Mouse (Mus musculus): Measurements from ENCODE around the gene Lin37.

The Lin37 gene

DNA sequence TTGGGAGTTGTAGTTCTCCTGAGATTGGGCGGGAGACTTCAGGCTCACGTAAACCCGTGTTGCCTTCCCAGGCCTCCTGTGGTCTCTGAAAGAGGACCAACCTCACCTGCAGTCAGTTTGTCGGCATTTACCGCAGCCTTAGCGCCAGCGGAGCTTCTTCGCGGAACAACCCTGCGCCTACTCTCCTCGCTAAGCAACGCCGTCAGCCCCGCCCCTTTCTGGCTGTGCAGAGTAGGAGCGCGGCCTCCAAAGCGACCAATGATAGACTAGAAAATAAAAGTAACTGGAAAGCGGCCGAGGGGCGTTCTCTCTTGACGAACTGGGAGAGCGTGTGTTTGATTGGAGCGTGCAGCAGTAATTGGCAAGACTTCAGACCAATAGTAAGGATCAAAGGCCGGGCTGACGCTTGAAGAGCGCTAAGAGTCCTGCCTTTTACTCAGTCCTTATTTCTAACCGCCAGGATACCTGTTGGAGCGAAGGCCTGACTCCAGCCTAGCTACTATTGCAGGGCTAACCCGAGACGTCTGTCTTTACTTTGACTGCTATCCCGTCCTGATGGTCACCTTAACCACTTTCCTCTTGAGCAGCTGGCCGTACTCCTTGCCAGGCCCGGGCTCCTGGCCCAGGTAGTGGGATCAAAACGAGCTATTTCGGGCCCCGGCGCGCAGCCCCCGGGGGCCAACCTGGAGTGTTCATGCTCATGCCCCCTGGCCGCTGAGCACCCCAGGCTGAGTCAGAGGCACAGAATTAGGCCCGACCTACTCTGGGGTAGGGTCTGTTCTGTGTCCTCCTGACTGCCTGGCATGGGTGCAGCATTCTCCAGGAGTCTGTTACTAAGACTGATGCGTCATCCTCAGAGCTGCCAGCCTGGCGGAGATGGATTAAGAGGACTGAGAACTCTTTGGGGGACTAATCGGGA, 7.3 kb downstream of the Lin37 start, which contains the start of the genes Hspb6 and Proser3:
Hspb6 (plus strand) TSS at position 77 of the 919 bp plus-strand sequence.
Proser3 (minus strand) TSS at position 198 of the 919 bp plus-strand sequence.
- peak; percentile 99 for DNase-seq

DNA sequence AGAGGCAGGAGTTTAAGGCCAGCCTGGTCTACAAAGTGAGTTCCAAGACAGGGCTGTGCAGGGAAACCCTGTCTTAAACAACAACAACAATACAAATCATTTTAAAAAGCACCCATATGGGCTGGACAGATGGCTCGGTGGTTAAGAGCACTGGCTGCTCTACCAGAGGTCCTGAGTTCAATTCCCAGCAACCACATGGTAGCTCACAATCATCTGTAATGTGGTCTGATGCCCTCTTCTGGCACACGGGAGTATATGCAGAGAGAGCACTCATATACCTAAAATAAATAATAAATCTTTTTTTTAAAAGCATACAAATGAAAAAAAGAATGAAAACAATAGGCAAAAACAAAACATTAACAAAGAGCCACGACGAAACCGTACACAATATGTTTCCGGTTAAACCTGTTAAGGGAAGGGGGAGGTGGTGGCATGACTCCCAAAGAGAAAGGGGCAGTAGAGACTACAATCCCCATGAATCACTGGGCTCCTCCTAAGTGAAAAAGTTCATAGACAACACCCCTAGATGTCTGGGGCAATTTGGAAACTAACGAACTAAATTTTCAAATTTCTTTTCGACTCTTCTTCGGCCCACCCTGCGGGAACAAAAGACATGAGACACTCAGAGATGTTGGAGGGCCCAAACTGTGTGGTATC, 8.1 kb downstream of the Lin37 start:
- peak in 1 of 2 experiments; percentile 67 for DNase-seq

DNA sequence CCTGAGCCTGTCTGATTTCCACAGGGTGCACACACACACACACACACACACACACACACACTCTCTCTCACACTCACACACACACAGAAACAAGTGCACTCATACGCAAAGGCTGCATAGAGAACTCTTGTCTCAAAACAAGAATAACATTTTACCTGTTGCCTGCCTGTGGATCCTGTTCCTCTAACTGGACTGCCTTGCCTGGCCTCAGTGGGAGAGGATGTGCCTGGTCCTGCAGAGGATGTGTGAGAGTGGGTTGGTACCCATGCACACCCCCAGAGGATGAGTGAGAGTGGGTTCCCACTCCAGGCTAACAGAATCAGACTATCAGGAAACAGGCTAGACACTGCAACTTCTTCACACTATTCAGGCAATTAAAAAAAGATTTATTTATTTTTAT, 9.0 kb downstream of the Lin37 start:
- no peak for DNase-seq

DNA sequence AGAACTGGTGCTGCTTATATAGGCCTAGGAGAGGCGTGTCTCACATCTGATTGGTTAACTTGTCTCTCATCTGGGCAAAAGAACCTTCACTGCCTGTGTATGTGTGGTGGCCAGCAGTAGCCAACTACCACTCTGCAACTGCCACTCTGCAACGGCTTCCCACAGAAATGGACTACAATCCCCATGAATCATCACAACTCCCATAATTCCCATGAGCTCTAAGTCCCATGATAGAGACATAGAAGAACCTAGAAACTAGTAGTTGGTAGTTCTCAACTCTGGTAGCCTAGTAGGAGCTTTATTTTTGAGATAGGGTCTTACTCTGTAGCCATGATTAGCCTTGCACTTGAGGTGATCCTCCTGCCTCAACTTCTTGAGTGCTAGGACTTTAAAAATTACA, 9.8 kb downstream of the Lin37 start:
- DNase-seq: no peak

DNA sequence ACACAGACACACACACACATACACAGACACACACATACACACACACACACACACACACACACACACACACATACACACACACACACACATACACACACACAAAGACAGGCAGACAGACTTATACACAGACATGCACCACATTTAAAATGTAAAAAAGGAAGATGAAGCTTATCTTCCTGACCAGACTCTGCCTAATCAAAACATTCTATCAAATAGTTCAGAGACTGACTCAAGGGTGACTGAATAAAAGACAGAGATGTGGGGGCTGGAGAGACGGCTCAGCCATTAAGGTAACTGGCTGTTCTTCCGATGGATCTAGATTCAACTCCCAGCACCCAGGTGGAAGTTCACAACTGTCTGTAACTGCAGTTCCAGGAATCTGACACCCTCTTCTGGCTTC, 15.3 kb downstream of the Lin37 start:
- DNase-seq: no peak

DNA sequence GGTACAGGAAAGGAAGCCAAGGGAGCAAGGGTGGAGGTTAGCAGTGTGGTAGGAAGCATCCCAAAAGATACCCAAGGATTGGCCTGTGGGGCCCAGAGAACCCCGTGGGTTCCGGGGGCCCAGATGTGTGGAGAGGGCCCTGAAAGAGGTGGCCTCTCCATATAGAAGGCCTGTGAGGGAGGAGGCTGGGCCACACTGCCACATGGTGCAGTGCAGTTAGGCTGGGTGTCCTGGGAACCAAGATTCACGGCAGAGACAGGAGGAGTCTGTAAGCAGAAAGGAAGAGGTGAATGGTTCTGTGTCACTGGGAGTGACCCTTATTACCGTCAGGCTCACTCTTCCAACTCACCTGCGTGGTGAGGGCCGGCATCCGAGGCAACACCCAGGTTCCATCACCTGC, 19.1 kb downstream of the Lin37 start:
- DNase-seq: no peak

DNA sequence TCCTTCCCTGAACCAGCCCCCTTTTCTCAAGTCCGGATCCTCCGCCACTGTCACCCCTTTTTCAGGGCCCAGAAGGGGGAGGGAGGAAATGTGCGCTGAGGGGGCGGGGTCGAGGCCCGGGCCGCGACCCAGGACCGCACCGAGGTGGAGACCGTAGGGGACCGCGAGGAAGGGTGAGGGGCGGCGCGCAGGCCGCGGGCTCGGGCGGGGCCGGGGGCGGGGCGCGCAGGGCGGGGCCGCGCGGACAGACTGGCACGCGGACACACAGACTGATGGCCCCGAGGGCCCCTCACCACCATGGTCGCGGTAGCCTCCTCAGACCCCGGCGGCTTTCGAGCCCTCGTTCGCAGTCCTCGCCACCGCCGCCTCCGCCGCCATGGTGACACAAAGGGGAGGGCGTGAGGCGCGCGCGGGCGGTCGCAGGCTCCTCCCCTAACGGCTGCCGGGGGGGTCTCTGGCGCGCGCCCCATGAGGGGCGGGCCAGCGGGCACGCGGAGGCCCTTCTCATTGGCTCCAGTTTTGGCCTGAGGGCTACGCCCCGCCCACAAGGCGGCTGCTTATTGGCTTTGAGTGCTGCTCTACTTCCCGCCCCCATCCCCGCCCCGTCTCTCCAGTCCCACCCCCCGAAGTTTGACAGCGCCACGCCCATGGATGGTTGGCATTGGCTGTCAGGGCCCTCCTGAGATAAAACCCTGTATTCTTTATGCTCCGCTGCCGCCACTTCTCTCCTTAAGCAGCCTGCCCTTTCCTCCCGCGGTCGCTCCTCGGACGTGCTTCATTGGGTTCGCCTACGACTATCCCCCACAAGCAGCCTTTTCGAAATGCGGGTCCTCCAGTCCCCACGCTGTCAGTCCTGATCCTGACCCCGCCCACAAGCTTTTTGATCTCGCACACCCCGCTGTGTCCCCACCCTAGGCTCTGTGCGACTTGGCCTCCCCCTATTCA, 24.7 kb downstream of the Lin37 start, which contains the start of gene Arhgap33:
Arhgap33 (minus strand) TSS at position 428 of the 945 bp plus-strand sequence.
- peak; percentile 97 for DNase-seq

DNA sequence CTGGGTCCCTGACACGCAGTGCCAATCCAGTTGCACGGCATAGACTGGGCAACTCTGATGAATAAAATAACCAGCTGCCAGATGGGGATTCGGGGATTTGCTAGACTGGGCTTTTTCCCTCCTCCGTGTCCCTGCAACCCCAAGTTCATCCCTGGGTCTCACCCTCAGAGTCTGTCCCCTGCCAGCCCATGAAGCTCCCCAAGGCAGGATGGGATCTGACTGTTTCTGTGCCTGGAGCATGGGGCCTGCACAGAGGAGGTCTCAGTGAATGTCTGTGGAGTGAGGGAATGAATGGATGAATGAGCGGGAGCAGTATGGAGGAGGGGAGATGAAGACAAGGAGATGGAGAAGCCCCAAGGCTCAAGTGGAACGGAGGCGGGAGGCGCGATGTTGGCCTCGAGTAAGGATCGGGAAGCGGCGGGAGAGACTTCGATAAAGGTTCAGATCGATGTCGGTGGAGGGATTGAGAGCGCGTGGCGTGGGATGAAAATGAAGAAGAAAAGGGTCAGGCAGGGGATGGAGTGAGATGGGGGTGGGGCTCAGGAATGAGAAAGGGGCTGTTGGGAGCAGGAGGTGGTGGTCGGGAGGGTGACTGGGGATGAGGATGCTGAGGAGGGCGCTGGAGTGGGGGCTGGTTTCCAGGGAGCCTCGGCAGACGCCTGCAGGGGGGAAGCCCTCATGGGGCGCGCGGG, 25.6 kb downstream of the Lin37 start:
- no peak for DNase-seq

DNA sequence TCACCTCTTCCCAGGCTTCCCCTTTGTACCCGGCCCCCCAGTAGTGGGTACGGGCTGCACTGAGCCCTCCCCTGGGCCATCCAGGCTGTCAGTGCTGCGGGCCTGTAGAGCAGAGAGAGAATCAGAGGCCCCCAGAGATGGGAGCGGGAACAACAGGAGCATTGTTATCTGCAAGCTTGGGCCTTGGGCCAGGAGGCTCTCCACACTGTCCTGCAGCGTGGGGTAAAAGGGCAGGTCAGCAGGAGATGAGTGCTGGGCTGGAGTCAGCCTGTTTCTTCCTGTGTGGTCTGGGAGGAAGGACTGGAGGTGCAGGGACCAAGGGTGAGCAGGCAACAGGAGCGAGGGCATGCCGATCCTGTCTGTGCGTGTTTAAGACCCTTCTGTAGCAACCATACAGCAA, 26.7 kb downstream of the Lin37 start:
- DNase-seq: peak; percentile 80 to 81

DNA sequence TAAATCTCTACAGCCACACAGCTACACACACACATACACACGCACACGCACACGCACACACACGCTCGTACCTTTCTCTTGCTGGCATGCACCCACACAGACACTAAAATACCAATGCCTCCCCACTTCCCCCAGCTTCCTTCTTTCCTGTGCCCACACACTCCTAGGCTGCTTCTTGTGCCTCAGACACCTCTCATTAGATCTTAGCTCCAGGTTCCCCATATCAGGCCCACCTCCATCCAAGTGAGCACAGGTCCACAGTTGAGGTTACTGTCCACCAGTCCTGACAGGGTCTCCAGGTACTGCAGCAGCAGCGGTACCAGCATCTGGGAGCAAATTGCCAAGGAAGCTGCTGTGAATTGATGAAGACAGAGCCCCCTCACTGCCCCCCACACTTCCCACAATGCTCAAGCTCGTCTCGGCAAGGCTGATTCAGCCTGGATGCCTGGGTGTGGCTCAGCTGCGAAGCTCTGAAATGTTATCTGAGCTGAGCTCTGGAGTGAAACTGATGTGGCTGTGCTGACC, 28.3 kb downstream of the Lin37 start:
- DNase-seq: no peak

DNA sequence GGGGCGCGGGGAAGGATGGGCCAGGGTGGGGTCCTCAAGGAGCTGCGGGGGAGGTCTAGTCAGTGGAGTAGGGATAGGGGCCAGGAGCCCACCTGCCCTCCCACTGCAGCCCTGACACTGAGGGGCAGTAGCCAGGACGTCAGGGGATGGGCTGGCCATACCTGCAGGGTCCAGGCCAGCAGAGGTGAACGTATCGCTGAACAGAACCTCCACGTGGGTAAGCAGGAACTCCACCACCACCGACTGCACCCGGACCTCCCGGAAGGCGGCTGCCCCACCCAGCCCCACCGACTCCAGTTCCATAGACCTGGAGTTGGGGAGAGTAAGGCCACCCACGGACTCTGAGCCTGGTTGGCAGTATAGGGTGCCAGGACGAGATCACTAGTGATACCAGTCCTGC, 32.7 kb downstream of the Lin37 start:
- DNase-seq: no peak

DNA sequence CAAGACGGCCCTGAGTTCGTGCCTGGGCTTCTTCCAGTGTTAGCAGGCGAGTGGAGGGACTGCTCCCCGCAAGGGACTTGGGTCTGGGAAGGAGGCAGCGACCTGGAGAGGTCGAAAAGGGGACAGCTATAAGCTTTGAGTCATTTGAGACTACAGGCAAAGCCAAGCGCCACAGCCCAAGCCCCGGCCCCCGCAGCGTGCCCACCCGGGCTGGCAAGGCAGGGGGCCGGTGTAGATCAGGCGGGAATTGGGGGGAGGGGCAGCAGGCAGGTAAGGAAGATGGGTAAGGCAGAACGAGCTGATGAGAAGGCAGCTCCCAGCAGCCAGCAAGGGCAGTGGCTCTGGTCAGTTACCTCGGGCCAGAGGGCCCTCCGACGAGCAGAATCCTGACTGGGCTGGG, 33.2 kb downstream of the Lin37 start:
- no peak for DNase-seq

DNA sequence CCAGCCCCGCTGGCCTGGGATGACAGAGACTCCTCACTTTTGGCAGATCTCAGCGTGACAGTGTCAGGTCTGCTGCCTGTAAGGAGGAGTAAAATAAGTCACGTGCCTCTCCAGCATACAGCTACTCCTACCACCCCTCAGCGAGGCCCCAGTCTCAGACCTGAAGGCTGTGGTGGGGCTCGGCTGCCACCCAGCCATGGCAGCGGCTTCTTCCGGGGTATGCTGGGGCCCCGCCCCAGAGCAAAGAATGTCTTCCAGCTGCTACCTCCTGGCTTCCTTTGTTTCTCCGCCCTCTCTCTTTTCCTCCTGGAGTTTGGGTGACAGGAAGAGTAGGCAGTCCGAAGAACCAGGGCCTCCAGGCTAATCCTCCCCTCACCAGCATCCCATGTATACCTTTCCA, 33.7 kb downstream of the Lin37 start:
- DNase-seq: no peak

DNA sequence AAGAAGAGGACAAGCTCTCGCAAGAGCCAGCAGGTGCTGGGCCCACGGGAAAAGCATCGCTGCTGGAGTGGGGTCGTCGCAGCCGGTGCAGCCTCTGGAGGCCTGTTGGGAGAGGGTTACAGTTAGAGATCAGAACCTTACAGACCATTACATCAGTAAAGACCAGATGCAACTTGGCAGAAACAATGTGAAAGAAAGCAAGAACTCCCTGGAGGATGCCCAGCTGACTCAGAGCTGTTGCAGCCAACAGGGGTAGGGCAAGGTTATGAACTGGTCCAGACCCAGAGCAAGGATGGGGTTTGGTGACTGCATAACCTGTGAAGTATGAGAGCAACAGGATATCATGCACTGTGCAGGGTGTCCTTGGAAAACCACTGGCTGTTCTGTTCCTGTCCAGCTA, 35.2 kb downstream of the Lin37 start:
- DNase-seq: no peak

DNA sequence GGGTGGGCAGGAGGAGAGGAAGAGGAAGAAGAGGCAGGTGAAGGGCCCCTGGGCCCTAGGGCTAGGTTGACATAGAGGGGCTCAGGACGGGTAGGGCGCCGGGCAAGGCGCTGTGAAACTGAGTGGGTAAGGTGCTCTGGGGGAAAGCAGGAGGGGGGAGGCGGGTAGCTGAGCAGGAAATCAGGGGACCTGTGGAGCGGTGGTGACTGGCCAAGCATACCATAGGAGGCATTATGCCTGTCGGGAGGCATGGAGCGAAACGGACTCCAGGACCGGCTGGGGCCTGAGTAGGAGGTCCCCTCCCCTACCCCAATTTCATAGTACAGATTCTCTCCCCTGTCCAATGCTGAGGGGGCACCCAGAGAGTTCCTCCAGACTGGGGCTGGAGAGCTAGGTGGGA, 36.8 kb downstream of the Lin37 start:
- DNase-seq: no peak

DNA sequence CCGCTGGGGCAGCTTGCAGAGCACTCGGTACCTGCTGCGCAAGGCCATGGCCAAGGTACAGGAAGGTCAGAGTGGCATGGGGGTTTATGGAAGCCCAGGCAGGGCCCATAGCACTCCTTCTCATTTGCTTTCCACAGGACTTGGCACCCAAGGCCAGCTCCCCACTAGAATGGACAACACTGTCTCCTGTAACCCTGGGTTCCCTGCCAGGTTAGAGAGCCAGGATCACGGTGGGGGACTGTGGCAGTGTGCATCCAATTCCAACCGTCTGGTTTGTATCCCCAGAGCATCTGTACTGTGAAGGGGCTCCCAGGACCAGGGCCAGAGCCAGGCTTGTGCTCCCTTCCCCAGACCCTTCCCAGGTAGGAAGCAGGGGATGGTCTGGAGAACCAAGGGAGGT, 38.8 kb downstream of the Lin37 start:
- DNase-seq: no peak

DNA sequence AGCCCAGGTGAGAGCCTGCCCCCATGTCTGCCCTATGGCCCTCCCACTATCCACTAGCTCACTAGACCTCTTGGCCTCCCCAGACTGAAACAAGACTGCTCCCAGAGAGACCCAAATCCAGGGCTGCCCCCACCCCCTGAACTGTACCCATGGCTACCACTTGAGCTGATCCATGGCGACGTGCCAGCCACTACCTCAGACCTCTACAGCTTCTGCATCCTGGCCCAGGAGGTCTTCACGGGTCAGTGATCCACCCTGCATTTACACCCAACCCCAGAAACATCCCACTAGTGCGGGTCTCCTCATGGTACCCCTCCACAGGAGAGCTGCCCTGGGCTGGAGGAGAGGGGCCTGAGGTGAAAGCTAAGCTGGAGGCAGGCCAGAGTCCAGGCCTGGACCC, 39.2 kb downstream of the Lin37 start:
- DNase-seq: peak; percentile 34 to 50

DNA sequence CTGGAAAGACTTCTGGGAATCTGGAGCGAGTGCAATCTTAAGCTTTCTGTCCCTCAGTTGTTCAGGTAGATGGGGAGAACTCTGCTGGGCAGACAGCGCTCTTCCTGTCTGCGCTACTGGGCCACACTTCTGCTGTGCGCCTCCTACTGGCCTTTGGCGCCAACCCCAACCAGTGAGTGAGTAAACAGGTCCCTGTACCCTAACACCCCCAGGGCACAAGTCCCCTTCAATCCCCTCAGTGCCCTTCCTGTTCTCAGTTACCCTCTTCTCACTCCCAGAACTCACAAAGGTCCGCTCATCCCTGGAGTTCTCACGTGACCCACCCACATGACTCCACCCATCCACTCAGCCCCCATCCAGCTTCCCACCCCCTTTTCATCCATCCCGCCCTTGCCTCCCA, 41.3 kb downstream of the Lin37 start:
- no peak for DNase-seq

DNA sequence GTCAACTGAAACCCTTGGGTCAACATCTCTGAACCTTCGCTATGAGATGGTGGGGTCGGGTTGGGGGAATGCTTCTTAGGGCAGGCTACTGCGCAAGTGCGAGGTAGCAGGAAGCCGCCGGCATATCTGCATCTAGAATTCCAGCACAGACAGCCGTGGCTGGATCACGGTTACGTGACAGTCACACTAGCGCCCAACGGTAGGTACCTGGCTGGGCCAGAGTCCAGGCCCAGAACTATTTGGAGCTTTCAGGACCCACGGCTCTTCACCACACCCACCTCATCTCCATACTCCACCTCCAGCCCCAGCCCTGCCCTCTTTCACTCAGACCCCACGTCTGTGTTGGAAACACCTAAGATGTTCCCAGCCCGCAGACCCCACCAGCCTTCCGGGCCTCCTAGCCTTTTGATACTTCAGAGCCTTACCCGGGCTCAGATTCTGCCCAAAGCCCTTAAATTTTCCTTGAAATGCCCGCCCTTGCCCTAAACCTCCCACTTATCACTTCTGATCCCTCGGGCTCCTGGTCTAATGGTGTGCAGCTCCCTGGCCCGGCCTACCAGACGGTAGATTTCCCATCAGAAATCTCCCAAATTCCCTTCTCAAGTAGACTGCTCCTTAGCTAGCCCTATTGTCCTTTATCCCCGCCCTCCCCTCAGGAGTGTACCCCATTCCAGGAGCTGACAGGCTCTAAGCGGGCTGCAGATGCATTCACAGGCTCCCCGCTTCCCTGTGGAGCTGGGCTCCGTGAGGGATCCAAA, 44.5 kb downstream of the Lin37 start:
- DNase-seq: peak in 1 of 2 experiments; percentile 24

DNA sequence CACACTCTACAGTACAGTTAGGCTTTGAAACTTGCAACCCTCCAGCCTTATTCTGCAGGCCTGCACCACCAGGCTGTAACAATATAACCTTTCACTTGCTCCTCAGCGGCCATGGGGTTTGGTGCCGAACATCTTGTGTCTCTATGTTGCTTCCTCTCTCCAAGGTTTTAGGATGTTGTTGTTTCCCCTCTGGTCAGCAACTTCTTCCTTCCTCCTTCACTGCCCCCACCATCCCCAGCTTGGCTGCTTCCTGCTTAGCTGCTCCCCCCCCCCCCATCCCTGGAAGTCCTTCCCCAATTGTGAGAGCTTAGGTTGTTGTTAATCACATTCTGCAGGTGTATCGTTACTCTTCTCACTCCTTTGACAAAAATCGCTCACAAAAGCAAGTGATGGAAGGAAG, 51.6 kb downstream of the Lin37 start:
- no peak for DNase-seq
